8 mouse cellular contexts compared by ENCODE assay signal in the genomic region with DNA sequence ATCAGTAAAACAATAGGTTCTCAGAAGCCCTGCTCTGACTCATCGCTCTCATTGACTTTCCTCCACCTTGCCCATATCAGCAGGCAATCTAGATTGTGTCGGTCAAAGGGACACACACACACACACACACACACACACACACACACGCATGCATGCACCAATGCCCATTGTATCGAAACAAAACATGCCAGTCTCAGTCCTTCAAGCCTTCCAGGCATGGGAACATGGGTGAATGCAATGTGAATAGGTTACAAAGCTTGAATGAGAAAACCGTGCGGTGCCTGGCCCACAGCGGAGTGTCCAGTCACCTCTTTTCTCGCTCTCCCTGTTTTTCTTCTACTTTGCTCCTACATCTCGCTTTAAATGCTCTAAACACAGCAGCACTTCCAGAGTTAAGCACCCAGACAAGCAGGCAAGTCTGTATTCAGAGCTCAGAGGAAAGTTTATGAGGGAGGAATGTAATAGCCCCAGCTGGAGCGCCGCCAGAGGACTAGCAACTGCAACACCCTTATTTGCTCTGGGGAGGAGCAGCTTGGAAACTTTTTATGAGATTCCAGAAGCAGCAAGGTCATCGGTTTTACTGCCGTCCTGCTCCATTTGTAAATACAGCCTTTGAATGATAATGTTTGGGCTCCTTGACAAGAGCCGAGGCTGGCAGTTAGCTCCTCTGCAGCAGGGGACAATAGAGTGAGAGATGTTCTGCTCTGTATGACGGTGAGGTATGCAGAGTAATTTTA.
DNase-seq lines count a peak whose midpoint lies in the region; ATAC-seq and TF ChIP-seq lines count a peak whose summit lies in the region.

No protein-coding gene starts in this region.

- intact Hi-C loops in heart, adult 2 months (cut with DNase I) = no loop called here

- no peak for TF ChIP-seq CTCF in heart, adult 2 months (IDR thresholded peaks at IDR 0.05)
- TF ChIP-seq CTCF in liver, postnatal 0 days (IDR thresholded peaks at IDR 0.05; ENCODE audit: low read depth) = no peak

- peak; percentile 40 for DNase-seq in MN1 (ENCODE audit: low spot score)
- peak; percentile 69 for DNase-seq in embryo, embryonic 11 days
- peak; percentile 63 to 65 for DNase-seq in heart, adult 2 months
- peak; percentile 89 for DNase-seq in kidney, adult 18-20 months
- DNase-seq in liver, postnatal 0 days = peak; percentile 59
- DNase-seq in retina, embryonic 14.5 days (ENCODE audit: low spot score) = peak; percentile 54
- DNase-seq in left cerebral cortex, adult 11 months (ENCODE audit: low spot score) = no peak
- no peak for DNase-seq in frontal cortex, postnatal 36 days (ENCODE audit: low spot score in 2 of 2)

- no peaks in the 10 kb centered on the region for H3K79me2 ChIP-seq in heart, adult 2 months (replicated peaks; ENCODE audit: control insufficient read depth, insufficient read depth, low read length)

- peaks cover 3% of the 10 kb centered on the region for H3K4me1 ChIP-seq in heart, adult 2 months (ENCODE audit: control insufficient read depth, insufficient read depth, low read length)
- H3K4me1 ChIP-seq in liver, postnatal 0 days (ENCODE audit: insufficient read depth) = peaks cover 6% of the 10 kb centered on the region; the same call in 1 of the 2 replicates

- H3K9me3 ChIP-seq in liver, postnatal 0 days (ENCODE audit: low read length) = no peaks in the 10 kb centered on the region

- TF ChIP-seq EP300 in heart, adult 2 months (IDR thresholded peaks at IDR 0.05; ENCODE audit: insufficient read depth, low read depth, low read length) = no peak
- TF ChIP-seq EP300 in liver, postnatal 0 days (IDR thresholded peaks at IDR 0.05; ENCODE audit: low read depth) = no peak

- ATAC-seq in liver, postnatal 0 days = no peak

- TF ChIP-seq POLR2A in heart, adult 2 months (IDR thresholded peaks at IDR 0.05; ENCODE audit: insufficient read depth, low read depth, low read length) = no peak

- H3K27me3 ChIP-seq in heart, adult 2 months (ENCODE audit: control insufficient read depth, insufficient read depth, low read length) = no peaks in the 10 kb centered on the region
- H3K27me3 ChIP-seq in liver, postnatal 0 days (ENCODE audit: insufficient read depth, low read length) = no peaks in the 10 kb centered on the region

- no peak overlapping the region for H3K4me3 ChIP-seq in heart, adult 2 months
- H3K4me3 ChIP-seq in liver, postnatal 0 days (ENCODE audit: low read depth, low read length) = no peak overlapping the region

- no peaks in the 10 kb centered on the region for H3K36me3 ChIP-seq in heart, adult 2 months (ENCODE audit: control insufficient read depth, insufficient read depth, low read length)
- no peaks in the 10 kb centered on the region for H3K36me3 ChIP-seq in liver, postnatal 0 days (replicated peaks; ENCODE audit: insufficient read depth, low read length)

- H3K27ac ChIP-seq in heart, adult 2 months = no peak overlapping the region
- H3K27ac ChIP-seq in liver, postnatal 0 days (ENCODE audit: low read depth) = no peak overlapping the region

- WGBS in heart, adult 2 months = 31% methylated on average over 15 of the region's 15 CpGs
- 33% methylated on average over 15 of the region's 15 CpGs for WGBS in liver, postnatal 0 days (ENCODE audit: insufficient replicate concordance)

- no peak overlapping the region for H3K4me2 ChIP-seq in liver, postnatal 0 days (ENCODE audit: low read depth, low read length)

- H3K9ac ChIP-seq in heart, adult 2 months (ENCODE audit: low read depth, low read length) = no peak overlapping the region
- no peak overlapping the region for H3K9ac ChIP-seq in liver, postnatal 0 days (replicated peaks)

Comparison
In these comparisons a context has a peak if more than half of its experiments do, and no peak if none do; other contexts are left out.
1. DNase-seq: peak in MN1 (single experiment), embryo, embryonic 11 days (single experiment), heart, adult 2 months (2 of 2), kidney, adult 18-20 months (single experiment), liver, postnatal 0 days (single experiment) and retina, embryonic 14.5 days (single experiment); none in left cerebral cortex, adult 11 months (single experiment) and frontal cortex, postnatal 36 days (0 of 2).